Mouse (Mus musculus) spleen, adult 2 months (tissue): ENCODE results near the gene Akap8l.

Source experiments
- CTCF ChIP-seq: fragments of 200-500 bp; IDR thresholded peaks from 2 replicates; pipeline ENCODE4 v1.5.1; 2011; ENCODE audit warnings: mild to moderate bottlenecking, inconsistent platforms; ENCODE audit not compliant: insufficient read depth, insufficient read length, insufficient replicate concordance; ENCODE audit errors: extremely low read depth
- POLR2A ChIP-seq: fragments of 200-500 bp; IDR thresholded peaks from 2 replicates; pipeline ENCODE4 v1.6.1; 2011; ENCODE audit warnings: low read depth, low read length, inconsistent platforms

GRCm38 (mm10) chr17:32285138-32285670 lies 65.2 kb downstream of the Akap8l start:
- TF ChIP-seq CTCF (no peak), POLR2A (no peak)
